Mouse (Mus musculus): ENCODE results near the gene Sirpb1c. TPM values are rescaled to one million over a fixed set of nuclear protein-coding genes. Genes with fewer than 3 reads are reported as not detected.
"Not testable (repeated sequence)": the region's sequence is repeated elsewhere in the genome, so short reads cannot be mapped to it uniquely, and the experiment has no call there.

Sirpb1c gene
- total RNA-seq (2015; ENCODE audit: low replicate concordance) (10.9 and 24.2 TPM in 2 replicates), total RNA-seq (2017; ENCODE audit: low replicate concordance) (4.9 and 9.0 TPM in 2 replicates)

DNA sequence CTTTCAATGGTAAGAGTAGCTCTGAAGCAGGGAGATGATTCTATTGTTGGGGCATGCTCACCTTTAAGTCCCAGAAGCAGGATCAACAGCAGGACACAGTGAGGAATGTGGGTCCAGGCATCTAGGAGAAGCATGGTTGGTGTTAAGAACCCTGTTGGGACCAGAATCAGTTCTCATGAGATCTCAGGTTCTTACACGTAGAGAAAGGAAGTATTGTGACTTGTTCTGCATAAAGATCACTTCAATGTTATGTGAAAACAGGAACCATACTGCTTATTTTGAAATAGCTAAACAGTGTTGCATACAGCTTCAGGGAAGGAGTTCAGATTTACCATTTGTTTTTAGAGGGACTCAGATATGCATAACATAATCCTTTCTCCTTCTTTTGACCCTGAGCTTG, at the start of gene Sirpb1c:
TSS of gene Sirpb1c (minus strand) at position 249 of the 400 bp plus-strand sequence.
- not testable (repeated sequence) for ATAC-seq (replicated peaks; ENCODE audit: low FRiP score, poor library complexity, severe bottlenecking)

DNA sequence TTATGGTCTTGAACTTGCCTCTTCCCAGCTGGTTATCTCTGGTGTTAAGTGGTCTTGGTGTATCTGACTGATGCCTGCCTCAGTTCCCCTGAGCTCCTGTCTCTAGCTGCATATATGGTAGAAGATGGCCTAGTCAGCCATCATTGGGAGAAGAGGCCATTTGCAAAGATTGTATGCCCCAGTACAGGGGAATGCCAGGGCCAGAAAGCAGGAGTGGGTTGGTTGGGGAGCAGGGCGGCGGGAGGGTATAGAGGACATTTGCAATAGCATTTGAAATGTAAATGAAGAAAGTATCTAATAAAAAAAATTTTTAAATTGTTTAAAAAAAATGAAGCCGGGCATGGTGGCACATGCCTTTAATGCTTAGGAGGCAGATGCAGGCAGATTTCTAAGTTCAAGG, 38.1 kb upstream of the Sirpb1c start:
- ATAC-seq (replicated peaks; ENCODE audit: low FRiP score, poor library complexity, severe bottlenecking): no peak

DNA sequence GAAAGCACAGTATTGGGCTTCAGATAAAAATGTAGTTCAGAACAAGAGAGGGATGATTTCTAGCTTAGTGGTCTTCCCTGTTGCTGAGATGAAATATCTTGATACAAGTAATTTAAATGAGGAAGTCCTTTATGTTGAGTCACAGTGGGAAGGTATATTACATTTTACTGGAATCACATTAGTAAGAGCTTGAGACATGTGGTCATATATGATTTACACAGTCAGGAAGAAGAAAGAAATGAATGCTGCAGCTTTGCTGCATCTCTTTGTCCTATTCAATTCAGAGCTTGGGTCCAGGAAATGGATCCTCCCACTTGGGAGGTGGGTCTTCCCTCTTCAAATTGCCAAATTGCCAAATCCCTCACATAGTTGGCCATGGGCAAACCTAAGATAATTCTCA, 7.4 kb upstream of the Sirpb1c start:
- not testable (repeated sequence) for ATAC-seq (replicated peaks; ENCODE audit: low FRiP score, poor library complexity, severe bottlenecking)

DNA sequence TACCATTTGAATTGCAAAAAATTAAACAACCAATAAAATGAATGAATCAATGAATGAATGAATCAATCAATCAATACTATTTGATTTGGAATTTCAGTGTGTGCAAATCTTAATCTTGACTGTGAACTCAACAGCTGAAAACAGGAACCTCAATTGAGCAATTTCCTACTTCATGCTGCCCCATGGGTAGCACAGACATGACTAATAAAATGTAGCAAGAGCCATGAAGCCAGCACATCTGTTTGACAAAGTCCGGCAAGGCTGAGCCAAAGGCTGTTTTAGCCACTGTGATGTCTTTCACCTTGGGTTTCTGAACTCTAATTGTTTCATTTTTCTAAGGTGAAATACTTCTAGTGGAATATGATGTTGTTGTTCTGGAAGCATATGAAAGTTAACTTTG, 1.6 kb upstream of the Sirpb1c start:
- ATAC-seq (replicated peaks; ENCODE audit: low FRiP score, poor library complexity, severe bottlenecking): no peak

DNA sequence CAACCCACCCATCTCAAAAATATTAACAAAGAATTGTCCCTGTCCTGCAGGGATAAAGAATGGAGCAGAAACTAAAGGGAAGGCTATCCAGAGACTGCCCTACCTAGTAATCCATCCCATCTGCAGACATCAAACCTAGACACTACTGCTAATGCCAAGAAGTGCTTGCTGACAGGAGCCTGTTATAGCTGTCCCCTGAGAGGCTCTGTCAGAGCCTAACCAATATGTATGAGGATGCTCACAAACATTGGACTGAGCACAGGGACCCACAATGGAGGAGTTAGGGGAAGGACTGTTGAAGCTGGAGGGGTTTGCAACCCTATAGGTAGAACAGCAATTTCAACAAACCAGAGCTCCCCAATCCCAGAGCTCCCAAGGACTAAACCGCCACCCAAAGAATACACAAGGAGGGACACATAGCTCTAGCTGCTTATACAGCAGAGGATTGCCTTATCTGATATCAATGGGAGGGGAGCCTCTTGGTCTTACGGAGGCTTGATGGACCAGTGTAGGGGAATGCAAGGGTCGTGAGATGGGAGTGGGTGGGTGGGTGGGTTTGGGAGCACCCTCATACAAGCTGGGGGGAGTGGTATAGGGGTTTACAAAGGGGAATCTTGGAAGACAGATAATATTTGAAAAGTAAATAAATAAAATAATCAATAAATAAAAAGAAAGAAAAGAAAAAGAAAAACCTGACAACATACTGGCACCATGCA, 838 bp downstream of the Sirpb1c start:
- no peak for ATAC-seq (replicated peaks; ENCODE audit: low FRiP score, poor library complexity, severe bottlenecking)

DNA sequence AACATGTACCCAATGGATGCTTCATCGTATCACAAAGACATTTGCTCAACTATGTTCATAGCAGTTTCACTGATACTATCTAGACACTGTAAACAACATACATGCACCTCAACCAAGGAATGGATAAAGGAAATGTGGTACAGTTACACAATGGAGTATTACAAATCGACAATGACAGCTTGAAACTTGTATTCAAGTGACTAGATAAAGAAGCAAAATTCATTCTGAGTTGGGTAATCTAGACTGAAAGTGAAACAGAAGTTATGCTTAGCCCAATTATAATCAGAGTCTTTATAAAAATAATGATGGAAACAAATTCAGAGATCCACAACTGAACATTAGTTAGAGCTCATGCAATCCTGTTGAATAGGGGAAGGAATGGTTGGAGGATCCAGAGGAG, 74.7 kb downstream of the Sirpb1c start:
- not testable (repeated sequence) for ATAC-seq (replicated peaks; ENCODE audit: low FRiP score, poor library complexity, severe bottlenecking)

Other genes starting within 250 kb of the Sirpb1c start
- 4.6 and 7.3 TPM in 2 replicates for gene Gm5150, start 157.9 kb upstream of the Sirpb1c start, total RNA-seq (2015; ENCODE audit: low replicate concordance)
- gene Gm5150, start 157.9 kb upstream of the Sirpb1c start, total RNA-seq (2017; ENCODE audit: low replicate concordance): 1.6 and 3.6 TPM in 2 replicates